Mouse (Mus musculus) G1E (cell line): ENCODE measurements at regions not wholly inside any gene's neighbourhood (a gene's known extent, or its start where the extent isn't known, plus 50 kb on each side); places are given as distances from the start of the nearest gene placed in this dataset.

Source experiments
- CTCF ChIP-seq: IDR thresholded peaks from 2 replicates; pipeline ENCODE4 v1.5.1; 2012; ENCODE audit warnings: low read depth, low read length, inconsistent platforms, mixed read lengths
- GATA2 ChIP-seq: IDR thresholded peaks from 2 replicates; pipeline ENCODE4 v1.6.1; 2012; ENCODE audit warnings: low read depth, low read length, inconsistent platforms, borderline replicate concordance

DNA sequence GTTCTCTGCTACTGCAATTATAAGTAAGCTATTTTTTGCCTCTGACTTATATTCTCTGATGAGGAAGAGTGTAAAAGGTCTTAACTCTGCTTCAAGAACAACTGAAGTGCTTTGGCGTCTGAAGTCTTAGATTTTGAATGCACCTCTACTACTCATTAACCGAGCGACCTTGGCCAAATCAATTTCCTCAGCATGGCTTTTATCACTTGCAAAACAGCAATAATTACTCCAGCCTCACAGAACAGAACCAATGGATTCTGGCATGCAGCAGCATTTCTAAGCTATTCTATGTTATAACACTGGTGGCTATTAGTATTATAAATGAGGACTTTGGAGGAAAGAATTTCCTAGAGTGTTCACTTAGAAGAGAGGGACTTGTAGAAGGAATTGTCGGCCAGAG, 462.9 kb upstream of the Cited2 start:
- TF ChIP-seq CTCF, result no peak
- TF ChIP-seq GATA2, result no peak
